9 mouse cellular contexts compared by ENCODE assay signal in the genomic region with DNA sequence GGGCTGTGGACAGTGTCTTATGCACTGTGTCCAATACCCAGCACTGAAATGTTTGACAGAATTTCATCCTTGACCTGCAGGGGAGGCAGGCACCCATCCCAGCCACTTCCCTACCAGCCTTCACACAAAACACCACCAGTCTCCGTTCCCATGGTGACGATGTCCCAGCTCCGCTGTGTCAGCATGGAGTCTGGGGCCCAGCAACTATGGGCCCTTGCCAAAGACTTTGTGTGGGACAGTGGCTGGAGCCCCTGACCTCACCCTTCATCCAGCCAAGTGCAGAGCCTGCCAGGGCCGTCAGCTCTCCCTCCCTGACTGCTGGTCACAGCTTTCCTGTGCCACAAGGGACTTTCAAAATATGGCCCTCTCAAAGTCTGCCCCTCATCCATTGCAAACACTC. TPM values are rescaled to one million over a fixed set of nuclear protein-coding genes. Genes with fewer than 3 reads are reported as not detected.
DNase-seq lines count a peak whose midpoint lies in the region; ATAC-seq lines count a peak whose summit lies in the region.
"Had no signal": no experiment of that assay in that cellular context is flagged by ENCODE, and none has a peak within 500 bp of the region (broad histone marks: within the 10 kb centered on the region; RNA-seq: fewer than 3 reads in every experiment).

No protein-coding gene starts in this region.

- no peak overlapping the region for H3K9ac ChIP-seq in hindbrain, embryonic 15.5 days

- WGBS in hindbrain, embryonic 15.5 days, result 39% methylated on average over 4 of the region's 4 CpGs

- H3K4me1 ChIP-seq in hindbrain, embryonic 15.5 days (replicated peaks), result peaks cover 42% of the 10 kb centered on the region

- no peaks in the 10 kb centered on the region for H3K27me3 ChIP-seq in hindbrain, embryonic 15.5 days

- peak; percentile 56 to 69 for DNase-seq in frontal cortex, postnatal 10 days (ENCODE audit: low spot score in 2 of 2)
- no peak for DNase-seq in frontal cortex, adult 2 months (ENCODE audit: extremely low spot score in 1 of 2, low spot score in 1 of 2)
- DNase-seq in right cerebral cortex, adult 18-20 months, result peak; percentile 55
- DNase-seq in right cerebral cortex, adult 2 months (ENCODE audit: low spot score in 2 of 2), result no peak
- peak; percentile 55 for DNase-seq in skeletal muscle tissue, adult 2 months (ENCODE audit: low read depth, low spot score)
- DNase-seq in embryo, embryonic 11 days, result no peak
- DNase-seq in adrenal gland, postnatal 4 days (ENCODE audit: low spot score in 2 of 2), result no peak
- DNase-seq: cerebellum, adult 18-20 months had no signal

- H3K27ac ChIP-seq in hindbrain, embryonic 15.5 days (replicated peaks), result no peak overlapping the region

- H3K9me3 ChIP-seq in hindbrain, embryonic 15.5 days, result no peaks in the 10 kb centered on the region

- no peak overlapping the region for H3K4me3 ChIP-seq in hindbrain, embryonic 15.5 days

- H3K4me2 ChIP-seq in hindbrain, embryonic 15.5 days, result no peak overlapping the region

- peaks cover 23% of the 10 kb centered on the region for H3K36me3 ChIP-seq in hindbrain, embryonic 15.5 days

- 0 out of 2 replicates have a peak, but pooled peaks have one; percentile 45 for ATAC-seq in hindbrain, embryonic 15.5 days (ENCODE audit: low FRiP score, low read depth)

RNA-seq across cellular contexts. Expression of a gene that starts 16.2 kb away (rescaled TPM):
- polyA plus RNA-seq in frontal cortex, adult 2 months (2012; rRNA removed), result 108 and 119 TPM in 2 replicates
- 147 and 151 TPM in 2 replicates for polyA plus RNA-seq in hindbrain, embryonic 15.5 days (2015; fragmentation: Nextera tagmentation; extraction: Ambion mirVana)
- total RNA-seq in adrenal gland, postnatal 4 days (2021), result 100 to 1,000 TPM in 1 of 2 experiments, 10 to 100 TPM in 1; 95.9 to 114 TPM

RNA-seq across cellular contexts. Expression of a gene that starts 38.0 kb away (rescaled TPM):
- 9.5 and 10.2 TPM in 2 replicates for polyA plus RNA-seq in frontal cortex, adult 2 months (2012; rRNA removed)
- polyA plus RNA-seq in hindbrain, embryonic 15.5 days (2015; fragmentation: Nextera tagmentation; extraction: Ambion mirVana), result 17.3 TPM in 2 replicates
- 10 to 100 TPM; 15.7 to 18.8 TPM for total RNA-seq in adrenal gland, postnatal 4 days (2021)

RNA-seq across cellular contexts. Expression of a gene that starts 45.9 kb away (rescaled TPM):
- polyA plus RNA-seq in frontal cortex, adult 2 months (2012; rRNA removed), result 12.1 and 12.7 TPM in 2 replicates
- polyA plus RNA-seq in hindbrain, embryonic 15.5 days (2015; fragmentation: Nextera tagmentation; extraction: Ambion mirVana), result 10.1 and 13.2 TPM in 2 replicates
- total RNA-seq in adrenal gland, postnatal 4 days (2021), result 10 to 100 TPM; 16.7 to 17.3 TPM

Comparison
In these comparisons a context has a peak if more than half of its experiments do, and no peak if none do; other contexts are left out.
1. DNase-seq: peak in frontal cortex, postnatal 10 days (2 of 2), right cerebral cortex, adult 18-20 months (single experiment) and skeletal muscle tissue, adult 2 months (single experiment); none in frontal cortex, adult 2 months (0 of 2), right cerebral cortex, adult 2 months (0 of 2), embryo, embryonic 11 days (single experiment) and adrenal gland, postnatal 4 days (0 of 2).